Mouse (Mus musculus) heart, postnatal 0 days (tissue): ENCODE measurements around the gene Ncdn.

Experiments
- CTCF ChIP-seq: IDR thresholded peaks from 2 replicates; pipeline ENCODE4 v1.5.1; 2016; ENCODE audit warnings: antibody characterized with exemption, control low read depth, low read depth
- EP300 ChIP-seq: IDR thresholded peaks from 2 replicates; pipeline ENCODE4 v1.6.1; 2016; ENCODE audit warnings: antibody characterized with exemption, low read depth

DNA sequence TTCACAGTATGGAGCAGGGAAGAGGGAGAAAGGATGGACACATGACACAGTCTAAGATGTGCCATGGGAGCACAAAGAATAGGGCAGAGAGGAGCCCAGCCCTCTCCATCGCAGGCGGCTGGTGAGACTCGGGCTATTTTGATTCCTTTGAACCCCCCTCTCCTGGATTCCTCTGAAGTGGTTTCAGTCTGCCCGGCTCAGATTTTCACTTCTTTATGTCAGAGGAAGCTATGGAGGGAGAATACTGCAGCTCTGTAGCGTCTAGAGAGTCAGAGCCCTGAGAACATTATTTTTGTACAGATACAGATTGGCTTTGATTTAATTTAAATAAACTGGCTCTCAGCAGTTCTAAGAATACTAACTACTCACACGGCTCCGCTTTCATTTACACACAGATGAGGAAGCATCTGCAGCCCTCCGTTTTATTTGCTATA lies 25.9 kb upstream of the Ncdn start:
- no peak for TF ChIP-seq EP300
- no peak for TF ChIP-seq CTCF
